Mouse (Mus musculus) myocyte (in vitro differentiated cells): ENCODE measurements around the gene Olfr1410. TPM values are rescaled to one million over a fixed set of nuclear protein-coding genes. Genes with fewer than 3 reads are reported as not detected.

ENCODE experiments used
- H3K27me3 ChIP-seq: one replicate; pipeline ENCODE4 v1.6.1; 2011; ENCODE audit not compliant: control insufficient read depth, insufficient read depth, insufficient read length
- H3K36me3 ChIP-seq: one replicate; pipeline ENCODE4 v1.6.1; 2011; ENCODE audit not compliant: control insufficient read depth, insufficient read depth
- H3K4me2 ChIP-seq: one replicate; pipeline ENCODE4 v1.6.1; 2011; ENCODE audit warnings: low read depth, control low read depth
- H3K4me3 ChIP-seq: one replicate; pipeline ENCODE4 v1.5.1; 2011; ENCODE audit warnings: mild to moderate bottlenecking, control low read depth, moderate library complexity
- H3K79me2 ChIP-seq: one replicate; pipeline ENCODE4 v1.6.1; 2011; ENCODE audit not compliant: control insufficient read depth, insufficient read depth
- H3ac ChIP-seq: one replicate; pipeline ENCODE4 v1.6.1; 2011; ENCODE audit not compliant: control insufficient read depth, insufficient read length
- CEBPB ChIP-seq: IDR thresholded peaks from 2 replicates; pipeline ENCODE4 v1.6.1; 2011; ENCODE audit warnings: mild to moderate bottlenecking, moderate library complexity; ENCODE audit not compliant: poor library complexity, insufficient read depth, severe bottlenecking
- E2F4 ChIP-seq: IDR thresholded peaks from one replicate; pipeline ENCODE4 v1.6.1; 2011; ENCODE audit warnings: mild to moderate bottlenecking, control low read depth, moderate library complexity; ENCODE audit not compliant: insufficient read depth
- MAX ChIP-seq: IDR thresholded peaks from one replicate; pipeline ENCODE4 v1.6.1; 2011; ENCODE audit warnings: low read depth, mild to moderate bottlenecking, control low read depth
- MYOD1 ChIP-seq, 3 experiments: IDR thresholded peaks; one replicate each; pipeline ENCODE4 v1.6.1; 2011; ENCODE audit warnings: control low read depth in 2 of 3, low read depth in 2 of 3, mild to moderate bottlenecking in 2 of 3, moderate library complexity in 1 of 3; ENCODE audit not compliant: insufficient read length in 2 of 3, control insufficient read depth in 1 of 3
- MYOG ChIP-seq, 3 experiments: IDR thresholded peaks; one replicate each; pipeline ENCODE4 v1.6.1; 2011; ENCODE audit warnings: control low read depth in 2 of 3, low read depth in 2 of 3, mild to moderate bottlenecking in 2 of 3; ENCODE audit not compliant: insufficient read length in 2 of 3, control insufficient read depth in 1 of 3, insufficient read depth in 1 of 3
- POLR2A ChIP-seq: IDR thresholded peaks from one replicate; pipeline ENCODE4 v1.6.1; 2011; ENCODE audit warnings: low read depth, mild to moderate bottlenecking, control low read depth, moderate library complexity; ENCODE audit not compliant: insufficient read length
- POLR2AphosphoS2 ChIP-seq: IDR thresholded peaks from one replicate; pipeline ENCODE4 v1.6.1; 2011; ENCODE audit warnings: low read depth, control low read depth; ENCODE audit not compliant: insufficient read length
- REST ChIP-seq: IDR thresholded peaks from one replicate; pipeline ENCODE4 v1.6.1; 2011; ENCODE audit warnings: mild to moderate bottlenecking, control low read depth, moderate library complexity; ENCODE audit not compliant: insufficient read depth, insufficient read length
- SRF ChIP-seq: IDR thresholded peaks from one replicate; pipeline ENCODE4 v1.6.1; 2011; ENCODE audit warnings: low read depth; ENCODE audit not compliant: control insufficient read depth, insufficient read length
- TCF12 ChIP-seq: IDR thresholded peaks from one replicate; pipeline ENCODE4 v1.6.1; 2011; ENCODE audit warnings: mild to moderate bottlenecking, control low read depth; ENCODE audit not compliant: poor library complexity, insufficient read depth, severe bottlenecking
- TCF3 ChIP-seq: IDR thresholded peaks from one replicate; pipeline ENCODE4 v1.6.1; 2011; ENCODE audit warnings: low read depth, control low read depth; ENCODE audit not compliant: insufficient read length
- USF1 ChIP-seq: IDR thresholded peaks from one replicate; pipeline ENCODE4 v1.6.1; 2011; ENCODE audit warnings: low read depth, mild to moderate bottlenecking, control low read depth, moderate library complexity
- polyA plus RNA-seq: library from polyadenylated mRNA; unstranded; fragments of >200 nt; fragmentation: generic; extraction: Trizol; gene quantifications from one replicate; pipeline ENCODE4 v1.2.1, GENCODE M21; 2012; ENCODE audit warnings: missing spikeins

Gene Olfr1410
- not detected for polyA plus RNA-seq

DNA sequence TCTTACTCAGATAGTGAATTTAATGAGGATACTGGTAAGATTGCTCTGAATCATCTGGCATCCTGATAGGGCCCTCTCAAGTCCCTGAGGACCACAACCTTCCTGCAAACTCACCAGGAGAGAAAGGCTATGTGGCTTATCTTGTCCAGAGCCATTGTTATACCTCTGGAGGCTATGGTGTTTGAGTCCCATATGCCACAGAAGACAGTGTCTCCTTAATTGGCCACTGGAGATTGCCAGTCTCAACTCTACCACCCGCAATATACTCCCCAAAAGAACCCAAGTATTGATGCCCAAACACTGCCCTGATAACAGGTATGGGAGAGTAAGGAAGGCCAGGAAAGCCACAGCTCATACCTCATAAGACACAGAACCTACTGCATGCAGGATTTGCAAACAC, at the start of gene Olfr1410:
Gene Olfr1410, plus strand, starts transcription at position 301 of the 400 bp plus-strand sequence.
- Histone ChIP-seq H3K36me3 (no peaks in the 10 kb centered on the region), H3K27me3 (peaks cover 42% of the 10 kb centered on the region), H3K4me2 (no peak within 1 kb of the TSS), H3K4me3 (no peak within 1 kb of the TSS), H3ac (no peak within 1 kb of the TSS), H3K79me2 (no peaks in the 10 kb centered on the region)
- TF ChIP-seq CEBPB (no peak), MAX (no peak), TCF3 (no peak), USF1 (no peak), SRF (no peak), POLR2AphosphoS2 (no peak), E2F4 (no peak), MYOG (IDR thresholded peaks at IDR 0.05; ENCODE audit: control insufficient read depth in 1 of 3, insufficient read depth in 1 of 3, insufficient read length in 2 of 3, low read depth in 2 of 3) (no peak), TCF12 (no peak), MYOD1 (IDR thresholded peaks at IDR 0.05; ENCODE audit: control insufficient read depth in 1 of 3, insufficient read length in 2 of 3, low read depth in 2 of 3) (no peak), POLR2A (no peak), REST (no peak)

DNA sequence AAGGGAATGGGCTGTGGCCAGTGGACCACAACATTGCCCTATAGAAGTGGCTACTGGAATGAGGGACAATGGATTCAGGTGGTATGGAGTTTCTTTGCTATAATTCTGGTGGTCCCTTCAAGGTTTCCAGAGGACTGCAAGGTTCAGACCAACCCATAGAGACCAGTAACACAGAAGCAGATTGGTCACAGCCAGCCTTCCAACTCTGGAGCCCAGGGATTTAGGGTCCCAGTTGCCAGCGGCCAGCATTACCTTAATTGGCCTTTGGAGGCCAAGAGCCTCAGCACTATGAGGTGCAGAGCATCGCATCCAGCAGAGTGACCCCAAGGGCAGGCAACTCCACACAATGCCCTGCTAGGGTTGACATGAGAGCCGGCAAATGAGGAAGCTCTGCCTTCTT, 34.6 kb upstream of the Olfr1410 start, which contains the start of gene Olfr1413:
Gene Olfr1413, plus strand, starts transcription at position 301 of the 400 bp plus-strand sequence.
- Histone ChIP-seq H3K4me3 (no peak within 1 kb of the TSS), H3K79me2 (no peaks in the 10 kb centered on the region), H3K4me2 (no peak within 1 kb of the TSS), H3K36me3 (no peaks in the 10 kb centered on the region), H3K27me3 (peaks cover 12% of the 10 kb centered on the region), H3ac (no peak within 1 kb of the TSS)
- TF ChIP-seq MYOG (IDR thresholded peaks at IDR 0.05; ENCODE audit: control insufficient read depth in 1 of 3, insufficient read depth in 1 of 3, insufficient read length in 2 of 3, low read depth in 2 of 3) (no peak), MAX (no peak), REST (no peak), POLR2A (no peak), CEBPB (no peak), SRF (no peak), E2F4 (no peak), TCF12 (no peak), TCF3 (no peak), USF1 (no peak), POLR2AphosphoS2 (no peak), MYOD1 (IDR thresholded peaks at IDR 0.05; ENCODE audit: control insufficient read depth in 1 of 3, insufficient read length in 2 of 3, low read depth in 2 of 3) (no peak)

DNA sequence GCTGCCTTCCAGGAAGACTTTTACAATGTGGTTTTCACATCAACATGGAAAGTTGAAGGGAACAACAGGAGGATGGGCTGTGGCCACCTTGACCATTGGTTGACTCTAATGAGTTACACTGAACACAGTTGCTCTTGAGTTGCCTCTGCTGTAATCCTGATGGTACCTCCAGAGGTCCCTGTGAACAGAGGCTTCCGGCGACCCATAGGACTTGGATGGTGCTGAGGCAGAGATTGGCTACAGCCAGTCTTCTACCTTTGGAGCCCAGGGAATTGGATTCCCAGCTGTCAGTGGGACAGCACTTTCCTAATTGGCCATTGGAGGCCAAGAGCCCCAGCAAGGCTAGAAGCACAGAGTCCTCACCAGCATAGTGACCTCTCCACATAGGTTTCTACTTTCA, 20.1 kb upstream of the Olfr1410 start, which contains the start of gene Olfr1412:
Gene Olfr1412, plus strand, starts transcription at position 301 of the 400 bp plus-strand sequence.
- H3K79me2 ChIP-seq, result no peaks in the 10 kb centered on the region
- H3K36me3 ChIP-seq, result no peaks in the 10 kb centered on the region
- no peak within 1 kb of the TSS for H3K4me2 ChIP-seq
- no peak within 1 kb of the TSS for H3ac ChIP-seq
- no peak within 1 kb of the TSS for H3K4me3 ChIP-seq
- H3K27me3 ChIP-seq, result peaks cover 23% of the 10 kb centered on the region
- no peak for TF ChIP-seq MAX

- TF ChIP-seq POLR2AphosphoS2 (no peak), MYOG (IDR thresholded peaks at IDR 0.05; ENCODE audit: control insufficient read depth in 1 of 3, insufficient read depth in 1 of 3, insufficient read length in 2 of 3, low read depth in 2 of 3) (no peak), TCF3 (no peak)
- H3K4me3 ChIP-seq, result no peak within 1 kb of the TSS
- no peaks in the 10 kb centered on the region for H3K36me3 ChIP-seq
- no peak within 1 kb of the TSS for H3K4me2 ChIP-seq
- peaks cover 37% of the 10 kb centered on the region for H3K27me3 ChIP-seq
- H3K79me2 ChIP-seq, result no peaks in the 10 kb centered on the region
- no peak within 1 kb of the TSS for H3ac ChIP-seq
Observed at GRCm38 (mm10) chr1:92594111-92594510, 11.5 kb upstream of the Olfr1410 start, which contains the start of gene Olfr1411. Gene Olfr1411, plus strand, starts transcription at chr1:92594411.

DNA sequence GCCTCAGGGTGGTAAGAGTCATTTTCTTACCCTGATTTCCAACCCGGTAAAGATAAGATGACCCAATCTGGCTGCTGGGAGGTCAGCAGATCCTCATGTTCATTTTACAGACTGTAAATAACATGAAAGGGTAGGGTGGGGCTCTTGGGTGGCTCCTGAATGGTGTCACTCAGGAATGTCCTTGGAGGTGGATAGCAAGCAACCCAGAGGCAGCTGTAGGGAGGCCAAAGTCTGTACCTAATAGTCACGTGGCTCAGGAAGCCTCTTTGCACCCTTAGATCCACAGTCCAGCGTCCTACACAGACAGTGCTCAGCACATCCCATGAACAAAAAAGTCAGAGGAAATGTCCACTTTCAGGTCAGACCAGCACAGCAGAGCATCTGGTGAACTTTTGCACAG, 9.6 kb upstream of the Olfr1410 start:
- TF ChIP-seq MAX (no peak), CEBPB (no peak), SRF (no peak)
- Histone ChIP-seq H3K36me3 (no peaks in the 10 kb centered on the region), H3K27me3 (peaks cover 37% of the 10 kb centered on the region), H3K79me2 (no peaks in the 10 kb centered on the region), H3ac (no peak overlapping the region), H3K4me2 (no peak overlapping the region), H3K4me3 (no peak overlapping the region)
